Mouse (Mus musculus) T-cell, adult 2 months (primary cell): ENCODE data around the gene Apopt1.

Source experiments
- DNase-seq: peaks from one replicate; pipeline ENCODE4 v3.0.0; 2022; ENCODE audit warnings: low spot score

The Apopt1 gene

GRCm38 (mm10) chr12:111680661-111681060 lies 32.4 kb upstream of the Apopt1 start:
- DNase-seq, result no peak

GRCm38 (mm10) chr12:111681305-111681704 lies 31.8 kb upstream of the Apopt1 start:
- DNase-seq, result no peak

GRCm38 (mm10) chr12:111682003-111682402 lies 31.1 kb upstream of the Apopt1 start:
- DNase-seq, result no peak

- DNase-seq, result no peak
Observed at GRCm38 (mm10) chr12:111682806-111683205, 30.3 kb upstream of the Apopt1 start.

GRCm38 (mm10) chr12:111686390-111686789 lies 26.7 kb upstream of the Apopt1 start:
- DNase-seq, result no peak

- DNase-seq, result no peak
Observed at GRCm38 (mm10) chr12:111687350-111688068, 25.6 kb upstream of the Apopt1 start.

- DNase-seq, result no peak
Observed at GRCm38 (mm10) chr12:111688069-111688428, 25.0 kb upstream of the Apopt1 start.

GRCm38 (mm10) chr12:111689426-111689825 lies 23.6 kb upstream of the Apopt1 start:
- DNase-seq, result no peak

- DNase-seq, result peak; percentile 88
Observed at GRCm38 (mm10) chr12:111691346-111691872, 21.7 kb upstream of the Apopt1 start.

- no peak for DNase-seq
Observed at GRCm38 (mm10) chr12:111692899-111693298, 20.2 kb upstream of the Apopt1 start.

- no peak for DNase-seq
Observed at GRCm38 (mm10) chr12:111693341-111694270, 19.5 kb upstream of the Apopt1 start.

- no peak for DNase-seq
Observed at GRCm38 (mm10) chr12:111694271-111694781, 18.7 kb upstream of the Apopt1 start.

- no peak for DNase-seq
Observed at GRCm38 (mm10) chr12:111694880-111695804, 17.9 kb upstream of the Apopt1 start.

GRCm38 (mm10) chr12:111696239-111696638 lies 16.8 kb upstream of the Apopt1 start:
- peak; percentile 72 for DNase-seq

- DNase-seq, result no peak
Observed at GRCm38 (mm10) chr12:111697708-111698107, 15.4 kb upstream of the Apopt1 start.

- no peak for DNase-seq
Observed at GRCm38 (mm10) chr12:111698346-111698913, 14.6 kb upstream of the Apopt1 start.

- DNase-seq, result no peak
Observed at GRCm38 (mm10) chr12:111699542-111699941, 13.5 kb upstream of the Apopt1 start.

GRCm38 (mm10) chr12:111700920-111701458 lies 12.1 kb upstream of the Apopt1 start:
- DNase-seq, result no peak

- no peak for DNase-seq
Observed at GRCm38 (mm10) chr12:111703301-111703700, 9.8 kb upstream of the Apopt1 start.

GRCm38 (mm10) chr12:111704609-111705008 lies 8.5 kb upstream of the Apopt1 start:
- DNase-seq, result no peak
